22 mouse cellular contexts compared by ENCODE assay signal in the genomic region with DNA sequence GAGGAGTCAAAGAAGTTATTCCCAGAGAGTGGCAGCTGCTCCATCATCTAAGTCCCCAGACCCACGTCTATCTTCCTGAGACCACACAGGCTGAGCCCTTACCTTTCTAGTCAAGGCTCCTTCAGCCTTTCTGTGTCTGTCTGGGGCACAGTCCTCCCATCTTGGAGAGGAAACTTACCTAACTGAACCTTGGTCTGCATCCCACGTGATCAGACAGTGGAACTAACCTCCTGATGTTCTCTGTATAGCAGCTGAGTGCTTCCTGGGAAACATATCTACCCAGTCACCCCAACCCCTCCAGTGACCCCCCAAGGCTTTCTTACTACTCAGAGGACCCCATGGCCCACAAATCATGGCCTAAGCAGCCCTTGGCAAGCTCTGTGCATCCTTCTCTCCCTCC. TPM values are rescaled to one million over a fixed set of nuclear protein-coding genes. Genes with fewer than 3 reads are reported as not detected.
"Had no signal": no experiment of that assay in that cellular context is flagged by ENCODE, and none has a peak within 500 bp of the region (broad histone marks: within the 10 kb centered on the region; RNA-seq: fewer than 3 reads in every experiment).

No protein-coding gene starts in this region.

- H3K4me2 ChIP-seq: intestine, embryonic 15.5 days; limb, embryonic 15.5 days; liver, embryonic 11.5 days; lung, embryonic 14.5 days; midbrain, embryonic 13.5 days; neural tube, embryonic 13.5 days had no signal

- H3K4me3 ChIP-seq: intestine, embryonic 15.5 days; layer of hippocampus, adult 2 months; limb, embryonic 15.5 days; megakaryocyte, embryonic 14.5 days; midbrain, embryonic 10.5 days; midbrain, embryonic 13.5 days; myocyte; neural tube, embryonic 13.5 days had no signal

- H3K9ac ChIP-seq: intestine, embryonic 15.5 days; limb, embryonic 15.5 days; liver, embryonic 14.5 days; liver, postnatal 0 days; lung, embryonic 14.5 days; midbrain, embryonic 13.5 days; neural tube, embryonic 13.5 days had no signal

- DNase-seq: layer of hippocampus, adult 9-11 months; liver, postnatal 0 days; lung, embryonic 14.5 days; retina, postnatal 1 day; right cerebral cortex, postnatal 25 days; spleen, adult 18-20 months; thymus, adult 18-20 months; thymus, postnatal 36 days had no signal

- H3K27ac ChIP-seq: intestine, embryonic 15.5 days; layer of hippocampus, adult 2 months; limb, embryonic 15.5 days; liver, embryonic 14.5 days; macrophage; midbrain, embryonic 10.5 days; midbrain, embryonic 13.5 days; neural tube, embryonic 13.5 days had no signal

- H3K9me3 ChIP-seq: intestine, embryonic 15.5 days; limb, embryonic 15.5 days; megakaryocyte, embryonic 14.5 days; midbrain, embryonic 10.5 days; midbrain, embryonic 13.5 days; neural tube, embryonic 13.5 days had no signal

- ATAC-seq: hindbrain, embryonic 16.5 days; intestine, embryonic 15.5 days; liver, postnatal 0 days; lung, postnatal 0 days; midbrain, embryonic 13.5 days; midbrain, embryonic 16.5 days had no signal

- H3K4me1 ChIP-seq: intestine, embryonic 15.5 days; limb, embryonic 15.5 days; megakaryocyte, embryonic 14.5 days had no signal

- H3K36me3 ChIP-seq: intestine, embryonic 15.5 days; limb, embryonic 15.5 days; midbrain, embryonic 13.5 days; neural tube, embryonic 13.5 days had no signal

RNA-seq across cellular contexts. Expression of a gene that starts 6.1 kb away (rescaled TPM):
- polyA plus RNA-seq: liver, embryonic 14.5 days; liver, postnatal 0 days; lung, embryonic 14.5 days; macrophage; myocyte had no signal
